Mouse (Mus musculus) 3T3-L1 (cell line): Measurements from ENCODE around the gene Olfr548-ps1.
"Not testable (repeated sequence)": the region's sequence is repeated elsewhere in the genome, so short reads cannot be mapped to it uniquely, and the experiment has no call there.

Source experiments
- DNase-seq: peaks from one replicate; pipeline ENCODE4 v3.0.0-alpha.2; 2015; ENCODE audit warnings: low read depth, low spot score

Olfr548-ps1 gene

GRCm38 (mm10) chr7:102540596-102540995 is at the start of gene Olfr548-ps1:
Gene Olfr548-ps1 (plus strand): TSS chr7:102540896.
- DNase-seq, result no peak

GRCm38 (mm10) chr7:102494416-102494815 is 46.3 kb upstream of the Olfr548-ps1 start:
- DNase-seq, result not testable (repeated sequence)

GRCm38 (mm10) chr7:102499473-102499872 is 41.2 kb upstream of the Olfr548-ps1 start, which contains the start of gene Olfr545:
Gene Olfr545 (minus strand): TSS chr7:102499573.
- DNase-seq, result no peak

GRCm38 (mm10) chr7:102501986-102502385 is 38.7 kb upstream of the Olfr548-ps1 start:
- no peak for DNase-seq

GRCm38 (mm10) chr7:102506848-102507247 is 33.8 kb upstream of the Olfr548-ps1 start:
- peak; percentile 82 for DNase-seq

- DNase-seq, result no peak
These were observed 32.6 kb upstream of the Olfr548-ps1 start for GRCm38 (mm10) chr7:102508066-102508465.

- DNase-seq, result no peak
These were observed 32.0 kb upstream of the Olfr548-ps1 start for GRCm38 (mm10) chr7:102508666-102509065.

GRCm38 (mm10) chr7:102509726-102510125 is 31.0 kb upstream of the Olfr548-ps1 start:
- DNase-seq, result no peak

- no peak for DNase-seq
These were observed 28.8 kb upstream of the Olfr548-ps1 start for GRCm38 (mm10) chr7:102511927-102512326.

- DNase-seq, result peak; percentile 56
These were observed 27.8 kb upstream of the Olfr548-ps1 start for GRCm38 (mm10) chr7:102512814-102513435.

- no peak for DNase-seq
These were observed 26.6 kb upstream of the Olfr548-ps1 start for GRCm38 (mm10) chr7:102514144-102514543.

GRCm38 (mm10) chr7:102516261-102517050 is 24.2 kb upstream of the Olfr548-ps1 start:
- DNase-seq, result no peak

- DNase-seq, result no peak
These were observed 23.7 kb upstream of the Olfr548-ps1 start for GRCm38 (mm10) chr7:102517051-102517335.

GRCm38 (mm10) chr7:102529052-102529451 is 11.6 kb upstream of the Olfr548-ps1 start:
- no peak for DNase-seq

- DNase-seq, result no peak
These were observed 6.2 kb upstream of the Olfr548-ps1 start, which contains the start of gene Olfr547 for GRCm38 (mm10) chr7:102534449-102534848. Gene Olfr547 (plus strand): TSS chr7:102534749.

GRCm38 (mm10) chr7:102541251-102541650 is 555 bp downstream of the Olfr548-ps1 start:
- DNase-seq, result no peak

- no peak for DNase-seq
These were observed 8.9 kb downstream of the Olfr548-ps1 start, which contains the start of gene Olfr549 for GRCm38 (mm10) chr7:102549570-102549969. Gene Olfr549 (plus strand): TSS chr7:102549870.

GRCm38 (mm10) chr7:102553279-102553678 is 12.6 kb downstream of the Olfr548-ps1 start:
- DNase-seq, result no peak

- peak; percentile 95 for DNase-seq
These were observed 24.6 kb downstream of the Olfr548-ps1 start, which contains the start of gene Trim21 for GRCm38 (mm10) chr7:102564999-102565997. Gene Trim21 (minus strand): TSS chr7:102565486.

- DNase-seq, result no peak
These were observed 25.5 kb downstream of the Olfr548-ps1 start for GRCm38 (mm10) chr7:102566219-102566618.

- no peak for DNase-seq
These were observed 30.4 kb downstream of the Olfr548-ps1 start, which contains the start of gene Olfr550 for GRCm38 (mm10) chr7:102571142-102571541. Gene Olfr550 (plus strand): TSS chr7:102571442.
